Mouse (Mus musculus) liver, embryonic 12.5 days (tissue): ENCODE data around the gene Rccd1. TPM values are rescaled to one million over a fixed set of nuclear protein-coding genes. Genes with fewer than 3 reads are reported as not detected.
"Not testable (repeated sequence)": the region's sequence is repeated elsewhere in the genome, so short reads cannot be mapped to it uniquely, and the experiment has no call there.

ENCODE experiments used
- ATAC-seq: fragments of 200-750 bp; cut with Nextera tagmentation; 2 replicates; pipeline ENCODE4 v1.8.0; 2017; ENCODE audit warnings: moderate number of reproducible peaks, mild to moderate bottlenecking, moderate library complexity
- H3K27ac ChIP-seq: fragments of 300-500 bp; sonication (generic); 2 replicates; pipeline ENCODE4 v1.5.1; 2016; ENCODE audit warnings: mild to moderate bottlenecking
- H3K27me3 ChIP-seq: fragments of 300-500 bp; sonication (generic); replicated peaks from 2 replicates; pipeline ENCODE4 v1.6.1; 2016; ENCODE audit warnings: mild to moderate bottlenecking, moderate library complexity
- H3K36me3 ChIP-seq: fragments of 300-500 bp; sonication (generic); 2 replicates; pipeline ENCODE4 v1.6.1; 2016; ENCODE audit warnings: mild to moderate bottlenecking, moderate library complexity
- H3K4me1 ChIP-seq: fragments of 300-500 bp; sonication (generic); 2 replicates; pipeline ENCODE4 v1.6.1; 2016
- H3K4me2 ChIP-seq: fragments of 300-500 bp; sonication (generic); 2 replicates; pipeline ENCODE4 v1.6.1; 2016; ENCODE audit warnings: mild to moderate bottlenecking, moderate library complexity
- H3K4me3 ChIP-seq: fragments of 300-500 bp; sonication (generic); 2 replicates; pipeline ENCODE4 v1.5.1; 2016; ENCODE audit warnings: mild to moderate bottlenecking, moderate library complexity
- H3K9ac ChIP-seq: fragments of 300-500 bp; sonication (generic); 2 replicates; pipeline ENCODE4 v1.6.1; 2016; ENCODE audit warnings: mild to moderate bottlenecking, moderate library complexity
- H3K9me3 ChIP-seq: fragments of 300-500 bp; sonication (generic); replicated peaks from 2 replicates; pipeline ENCODE4 v1.6.1; 2016; ENCODE audit warnings: mild to moderate bottlenecking, moderate library complexity
- WGBS: fragments of 180-500 bp; shearing (Covaris S2); methylation state at CpG from one replicate; pipeline ENCODE4 v1.1.7; 2016; ENCODE audit not compliant: insufficient replicate concordance; 5-methylcytosine and 5-hydroxymethylcytosine counted together
- polyA plus RNA-seq: library from polyadenylated mRNA; unstranded; fragments of >200 nt; fragmentation: Nextera tagmentation; extraction: Ambion mirVana; gene quantifications from 2 replicates; pipeline ENCODE4 v1.2.1, GENCODE M21; 2016

The Rccd1 gene
- polyA plus RNA-seq, 1 experiment from 2014 or later, result 5.6 TPM

- Histone ChIP-seq H3K9ac (peak within 1 kb of the TSS; percentile 76), H3K27ac (peak within 1 kb of the TSS; percentile 70), H3K4me3 (peak within 1 kb of the TSS; percentile 66), H3K4me2 (peak within 1 kb of the TSS; percentile 73), H3K36me3 (peaks cover 9% of the 10 kb centered on the region), H3K9me3 (no peaks in the 10 kb centered on the region), H3K27me3 (no peaks in the 10 kb centered on the region), H3K4me1 (peaks cover 55% of the 10 kb centered on the region)
- 1% methylated on average over 25 of the region's 25 CpGs for WGBS
- peak; percentile 14; the same call in 1 of the 2 replicates for ATAC-seq
These were observed 18.6 kb upstream of the Rccd1 start, which contains the start of gene Hddc3 for GRCm38 (mm10) chr7:80342858-80343257. Hddc3 (plus strand) TSS chr7:80343104.

GRCm38 (mm10) chr7:80341793-80342192, 17.5 kb upstream of the Rccd1 start:
- WGBS, result 67% methylated on average over 7 of the region's 7 CpGs
- no peak overlapping the region for H3K27ac ChIP-seq
- 0 out of 2 replicates have a peak overlapping the region, but pooled peaks have one; percentile 13 for H3K9ac ChIP-seq
- peaks cover 17% of the 10 kb centered on the region for H3K36me3 ChIP-seq
- no peaks in the 10 kb centered on the region for H3K27me3 ChIP-seq
- H3K9me3 ChIP-seq, result no peaks in the 10 kb centered on the region
- no peak for ATAC-seq
- H3K4me3 ChIP-seq, result no peak overlapping the region
- H3K4me1 ChIP-seq, result peaks cover 47% of the 10 kb centered on the region
- no peak overlapping the region for H3K4me2 ChIP-seq

DNA sequence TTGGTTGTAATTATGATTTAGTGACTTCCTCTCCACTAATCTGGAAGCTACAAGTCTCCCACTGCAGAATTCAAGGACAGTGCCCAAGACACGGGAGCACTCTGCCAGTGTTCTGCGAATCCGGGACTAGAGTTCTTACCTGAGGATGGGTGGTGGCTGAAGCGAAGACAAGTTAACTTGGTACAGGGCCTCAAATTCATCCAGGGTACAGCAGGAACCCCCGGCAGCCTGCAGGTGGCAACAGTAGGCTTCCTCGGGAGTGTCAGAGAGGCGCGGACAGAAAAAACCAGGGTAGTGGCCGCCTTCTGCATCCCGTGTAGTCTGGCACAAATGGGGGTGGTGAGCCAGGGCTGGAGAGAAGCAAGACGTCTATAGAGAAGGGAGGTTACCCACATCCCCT, 16.5 kb upstream of the Rccd1 start, which contains the start of gene Unc45a:
Gene Unc45a (minus strand): TSS at position 213 of the 400 bp plus-strand sequence.
- Histone ChIP-seq H3K9me3 (no peaks in the 10 kb centered on the region), H3K4me2 (peak within 1 kb of the TSS; percentile 89), H3K4me1 (peaks cover 41% of the 10 kb centered on the region), H3K27ac (peak within 1 kb of the TSS; percentile 87), H3K36me3 (peaks cover 27% of the 10 kb centered on the region), H3K27me3 (no peaks in the 10 kb centered on the region), H3K9ac (peak within 1 kb of the TSS; percentile 78), H3K4me3 (peak within 1 kb of the TSS; percentile 69)
- ATAC-seq, result peak; percentile 52
- WGBS, result 4% methylated on average over 11 of the region's 11 CpGs

GRCm38 (mm10) chr7:80339793-80340628, 15.8 kb upstream of the Rccd1 start:
- WGBS, result under 1% methylated on average over 45 of the region's 45 CpGs
- H3K36me3 ChIP-seq, result peaks cover 32% of the 10 kb centered on the region
- peak overlapping the region; percentile 78 for H3K9ac ChIP-seq
- H3K9me3 ChIP-seq, result no peaks in the 10 kb centered on the region
- H3K27me3 ChIP-seq, result no peaks in the 10 kb centered on the region
- ATAC-seq, result peak; percentile 98
- peak overlapping the region; percentile 87 for H3K27ac ChIP-seq
- H3K4me1 ChIP-seq, result peaks cover 41% of the 10 kb centered on the region
- H3K4me3 ChIP-seq, result peak overlapping the region; percentile 69
- H3K4me2 ChIP-seq, result peak overlapping the region; percentile 89

GRCm38 (mm10) chr7:80339371-80339770, 15.1 kb upstream of the Rccd1 start:
- 11% methylated on average over 17 of the region's 17 CpGs for WGBS
- ATAC-seq, result no peak

DNA sequence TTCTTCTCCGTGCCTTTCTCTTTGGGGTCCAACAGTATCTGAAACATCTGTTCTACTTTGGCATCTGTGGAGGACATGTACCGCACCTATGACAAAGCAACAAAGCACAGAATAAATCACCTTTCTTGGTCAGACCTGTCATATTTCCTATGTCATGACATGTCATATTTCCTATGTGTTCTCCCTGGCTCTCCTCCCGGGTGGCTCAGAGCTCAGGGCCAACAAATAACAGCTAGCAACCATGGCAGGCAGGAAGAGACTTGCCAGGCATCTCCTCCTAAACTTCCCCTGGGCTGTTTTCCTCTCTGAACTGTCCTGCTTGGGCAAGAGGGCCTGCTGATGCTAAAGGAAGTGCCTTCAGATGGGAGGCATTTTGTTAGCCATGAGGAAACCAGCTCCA, 12.7 kb upstream of the Rccd1 start:
- Histone ChIP-seq H3K27me3 (no peaks in the 10 kb centered on the region), H3K4me1 (peaks cover 24% of the 10 kb centered on the region), H3K4me2 (no peak overlapping the region), H3K27ac (no peak overlapping the region), H3K4me3 (no peak overlapping the region), H3K9ac (no peak overlapping the region), H3K9me3 (no peaks in the 10 kb centered on the region), H3K36me3 (peaks cover 61% of the 10 kb centered on the region)
- no peak for ATAC-seq
- WGBS, result 75% methylated on average over 3 of the region's 3 CpGs

More at GRCm38 (mm10) chr7:80339371-80339770, 15.1 kb upstream of the Rccd1 start:
- peak overlapping the region; percentile 75; the same call in 1 of the 2 replicates for H3K27ac ChIP-seq
- H3K9ac ChIP-seq, result peak overlapping the region; percentile 78
- peak overlapping the region; percentile 89 for H3K4me2 ChIP-seq
- H3K27me3 ChIP-seq, result no peaks in the 10 kb centered on the region
- H3K4me3 ChIP-seq, result peak overlapping the region; percentile 69
- H3K9me3 ChIP-seq, result no peaks in the 10 kb centered on the region
- H3K4me1 ChIP-seq, result peaks cover 41% of the 10 kb centered on the region
- peaks cover 38% of the 10 kb centered on the region for H3K36me3 ChIP-seq

DNA sequence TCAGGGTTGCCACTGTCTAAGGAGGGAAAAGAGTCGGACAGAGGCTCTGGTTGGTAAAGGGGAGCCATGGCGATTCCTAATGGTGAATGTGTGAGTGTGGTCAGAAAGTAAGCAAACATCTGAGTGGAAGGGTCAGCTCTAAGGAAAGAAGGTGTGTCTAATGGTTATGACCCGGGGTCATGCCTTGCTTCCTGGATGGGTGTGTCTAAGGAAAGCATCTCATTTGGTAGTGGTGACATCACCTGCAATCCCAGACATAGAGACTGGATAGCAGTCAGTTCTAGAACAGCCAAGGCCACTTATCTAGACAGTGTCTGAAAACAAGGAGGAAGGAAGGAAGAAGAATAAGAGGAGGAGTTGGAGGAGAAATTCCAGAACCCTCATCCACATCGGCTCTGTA, 10.6 kb upstream of the Rccd1 start:
- no peak for ATAC-seq
- 75% methylated on average over 4 of the region's 4 CpGs for WGBS
- H3K9ac ChIP-seq, result no peak overlapping the region

DNA sequence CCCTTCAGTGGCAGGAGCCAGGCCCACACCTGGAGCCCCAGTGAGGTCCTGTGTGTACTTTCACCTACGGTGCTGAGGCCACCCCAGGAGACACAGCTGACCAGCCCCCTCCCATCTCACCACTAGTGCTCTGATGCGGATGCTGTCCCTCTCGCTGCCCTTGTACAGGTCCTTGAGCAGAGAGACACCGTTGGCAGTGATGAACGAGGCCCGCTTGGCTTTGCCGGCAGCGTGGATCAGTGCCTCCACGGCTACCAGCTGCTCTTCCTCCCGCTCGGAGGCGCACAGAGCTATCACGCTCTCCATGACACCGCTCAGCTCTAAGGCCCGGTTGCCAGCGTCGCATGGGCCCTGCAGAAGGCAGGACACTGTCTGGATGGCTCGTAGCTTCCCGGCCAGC, 7.2 kb upstream of the Rccd1 start:
- no peak overlapping the region for H3K4me3 ChIP-seq
- no peak for ATAC-seq
- H3K36me3 ChIP-seq, result peaks cover 99% of the 10 kb centered on the region

More for the DNA sequence above, 10.6 kb upstream of the Rccd1 start:
- Histone ChIP-seq H3K36me3 (peaks cover 82% of the 10 kb centered on the region), H3K4me2 (no peak overlapping the region), H3K4me1 (peaks cover 9% of the 10 kb centered on the region), H3K9me3 (no peaks in the 10 kb centered on the region), H3K27ac (no peak overlapping the region), H3K4me3 (no peak overlapping the region), H3K27me3 (no peaks in the 10 kb centered on the region)

DNA sequence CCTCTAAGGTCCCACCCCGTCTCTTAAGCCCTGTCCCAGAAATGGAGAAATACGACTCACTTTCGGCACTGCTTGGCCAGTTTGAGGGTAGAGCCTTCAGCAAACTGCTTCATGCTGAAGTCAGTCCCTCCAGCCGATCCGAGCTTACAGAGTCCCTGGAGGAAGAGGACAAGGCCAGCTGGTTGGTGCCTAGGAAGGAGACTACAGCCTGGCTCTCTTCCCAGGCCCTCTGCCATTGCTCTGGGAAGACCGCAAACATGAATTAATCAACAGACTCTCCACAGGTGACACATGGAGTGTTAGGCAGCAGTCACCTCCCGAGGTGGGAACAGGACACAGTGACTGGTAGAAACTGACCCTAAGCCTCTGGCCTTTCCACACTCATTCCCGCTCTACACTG, 6.0 kb upstream of the Rccd1 start:
- H3K27ac ChIP-seq, result no peak overlapping the region
- no peak overlapping the region for H3K4me3 ChIP-seq
- H3K9ac ChIP-seq, result no peak overlapping the region
- 83% methylated on average over 8 of the region's 8 CpGs for WGBS
- no peak for ATAC-seq
- H3K4me2 ChIP-seq, result no peak overlapping the region
- H3K4me1 ChIP-seq, result peaks cover 2% of the 10 kb centered on the region
- no peaks in the 10 kb centered on the region for H3K27me3 ChIP-seq
- H3K36me3 ChIP-seq, result peaks cover 99% of the 10 kb centered on the region
- H3K9me3 ChIP-seq, result no peaks in the 10 kb centered on the region

More for the DNA sequence above, 7.2 kb upstream of the Rccd1 start:
- Histone ChIP-seq H3K9me3 (no peaks in the 10 kb centered on the region), H3K4me1 (no peaks in the 10 kb centered on the region), H3K4me2 (no peak overlapping the region), H3K27ac (no peak overlapping the region), H3K9ac (no peak overlapping the region), H3K27me3 (no peaks in the 10 kb centered on the region)
- 91% methylated on average over 19 of the region's 19 CpGs for WGBS

DNA sequence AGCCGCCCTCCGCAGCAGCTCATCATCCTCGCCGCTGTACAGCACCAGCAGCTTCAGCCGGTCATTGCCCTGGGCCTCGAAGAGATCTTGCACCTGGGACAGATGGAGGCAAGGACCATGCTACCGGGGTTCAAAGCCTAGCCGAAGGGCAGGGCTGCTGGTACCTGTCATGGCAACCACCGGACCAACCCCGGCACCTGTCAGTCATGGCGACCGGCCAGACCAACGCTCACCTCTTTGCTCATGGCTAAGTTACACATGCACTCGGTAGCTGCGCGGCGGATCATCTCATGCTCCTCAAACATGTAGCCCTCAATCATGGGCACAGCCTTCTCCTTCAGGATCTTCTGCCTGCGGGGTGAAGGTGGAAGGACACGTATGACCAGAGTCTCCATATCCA, 1.8 kb upstream of the Rccd1 start:
- H3K36me3 ChIP-seq, result peaks cover 62% of the 10 kb centered on the region
- H3K27me3 ChIP-seq, result no peaks in the 10 kb centered on the region
- no peak overlapping the region for H3K27ac ChIP-seq
- ATAC-seq, result no peak
- no peaks in the 10 kb centered on the region for H3K9me3 ChIP-seq
- 90% methylated on average over 19 of the region's 19 CpGs for WGBS
- peaks cover 25% of the 10 kb centered on the region for H3K4me1 ChIP-seq
- H3K9ac ChIP-seq, result no peak overlapping the region
- H3K4me3 ChIP-seq, result no peak overlapping the region
- H3K4me2 ChIP-seq, result no peak overlapping the region

DNA sequence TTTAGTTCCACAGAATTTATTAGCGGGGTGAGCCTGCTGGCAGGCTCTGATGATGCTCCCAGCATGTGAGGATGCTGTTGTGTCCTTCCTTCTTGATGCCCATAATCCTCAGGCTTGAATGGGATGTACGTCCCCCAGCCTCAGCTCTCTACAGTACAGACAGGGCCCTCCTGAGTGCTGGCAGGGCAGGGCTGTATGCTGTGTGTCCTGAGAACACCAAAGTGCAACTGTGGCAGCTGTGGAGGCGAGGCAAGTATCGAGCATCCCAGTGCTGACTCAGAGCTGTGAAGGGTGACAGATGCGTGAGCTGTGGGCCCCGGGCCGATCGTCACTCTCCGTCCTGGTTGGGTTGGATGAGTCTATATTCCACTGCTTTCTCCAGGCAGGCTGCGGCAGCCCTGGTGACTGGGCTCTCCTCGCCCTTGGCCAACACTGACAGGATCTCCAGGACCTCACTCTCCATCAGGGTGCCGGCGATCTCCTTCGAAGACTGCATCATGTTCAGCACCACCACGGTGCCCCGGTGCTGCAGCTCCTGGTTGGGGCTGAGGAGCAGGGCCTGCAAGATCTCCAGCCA, 1.1 kb upstream of the Rccd1 start:
- ATAC-seq, result no peak
- WGBS, result 89% methylated on average over 16 of the region's 16 CpGs
- Histone ChIP-seq H3K27me3 (no peaks in the 10 kb centered on the region), H3K4me3 (no peak overlapping the region), H3K9ac (0 out of 2 replicates have a peak overlapping the region, but pooled peaks have one; percentile 8), H3K9me3 (no peaks in the 10 kb centered on the region), H3K27ac (peak overlapping the region; percentile 18), H3K4me2 (peak overlapping the region; percentile 87; the same call in 1 of the 2 replicates), H3K36me3 (peaks cover 62% of the 10 kb centered on the region), H3K4me1 (peaks cover 25% of the 10 kb centered on the region)

GRCm38 (mm10) chr7:80324816-80325119, 514 bp upstream of the Rccd1 start:
- ATAC-seq, result not testable (repeated sequence)
- 36% methylated on average over 5 of the region's 5 CpGs for WGBS

More at GRCm38 (mm10) chr7:80324816-80325119, 514 bp upstream of the Rccd1 start:
- Histone ChIP-seq H3K36me3 (peaks cover 62% of the 10 kb centered on the region), H3K9ac (0 out of 2 replicates have a peak overlapping the region, but pooled peaks have one; percentile 8), H3K4me3 (peak overlapping the region; percentile 69; the same call in 1 of the 2 replicates), H3K4me2 (peak overlapping the region; percentile 87), H3K4me1 (peaks cover 25% of the 10 kb centered on the region), H3K27ac (peak overlapping the region; percentile 74)
- H3K27me3 ChIP-seq, H3K9me3 ChIP-seq: not testable (repeated sequence)
